ENCODE assay signal across 9 mouse cellular contexts in genomic region chr10:25681243-25681642, GRCm38 (mm10).
DNase-seq lines count a peak whose midpoint lies in the region; ATAC-seq and TF ChIP-seq lines count a peak whose summit lies in the region.
"Had no signal": no experiment of that assay in that cellular context is flagged by ENCODE, and none has a peak within 500 bp of the region (broad histone marks: within the 10 kb centered on the region; RNA-seq: fewer than 3 reads in every experiment).

No protein-coding gene starts in this region.

- H3K4me2 ChIP-seq in heart, postnatal 0 days (ENCODE audit: low read depth, low read length), result no peak overlapping the region

- H3K27ac ChIP-seq in heart, postnatal 0 days (ENCODE audit: low read depth), result no peak overlapping the region

- TF ChIP-seq EP300 in heart, postnatal 0 days (IDR thresholded peaks at IDR 0.05; ENCODE audit: low read depth), result no peak

- peak; percentile 67 for TF ChIP-seq CTCF in heart, postnatal 0 days (IDR thresholded peaks at IDR 0.05; ENCODE audit: low read depth)

- no peak overlapping the region for H3K4me3 ChIP-seq in heart, postnatal 0 days (ENCODE audit: low read depth, low read length)

- intact Hi-C loops in heart, postnatal 25 days (cut with DNase I), result loop anchor here (1.0 to 10.0 kb wide), 2 partner anchors 458 to 664 kb away; no protein-coding TSS in a partner anchor

- no peaks in the 10 kb centered on the region for H3K4me1 ChIP-seq in heart, postnatal 0 days (ENCODE audit: control insufficient read depth, insufficient read depth)

- no peaks in the 10 kb centered on the region for H3K9me3 ChIP-seq in heart, postnatal 0 days (replicated peaks; ENCODE audit: control insufficient read depth, low read length)

- ATAC-seq in heart, postnatal 0 days (ENCODE audit: insufficient read depth, low read depth), result no peak
- ATAC-seq in megakaryocyte-erythroid progenitor cell, adult 5-6 weeks (replicated peaks; ENCODE audit: low FRiP score, low TSS enrichment, poor library complexity, severe bottlenecking), result peak; percentile 68; the same call in 1 of the 2 replicates

- no peak overlapping the region for H3K9ac ChIP-seq in heart, postnatal 0 days (replicated peaks; ENCODE audit: low read depth, low read length)

- no peaks in the 10 kb centered on the region for H3K27me3 ChIP-seq in heart, postnatal 0 days (ENCODE audit: control insufficient read depth, insufficient read depth, low read length)

- WGBS in heart, postnatal 0 days, result 11% methylated on average over 6 of the region's 6 CpGs

- DNase-seq in heart, postnatal 0 days (ENCODE audit: low spot score), result peak; percentile 29
- no peak for DNase-seq in heart, postnatal 25 days (ENCODE audit: low spot score)
- DNase-seq in adrenal gland, adult 2 months, result peak; percentile 45
- DNase-seq in embryo, embryonic 11.5 days (ENCODE audit: low read depth, low spot score), result peak; percentile 52
- peak; percentile 63 for DNase-seq in heart, postnatal 4 days
- peak; percentile 29 for DNase-seq in layer of hippocampus, adult 9-11 months
- peak; percentile 39 to 43 for DNase-seq in right cerebral cortex, postnatal 36 days (ENCODE audit: low spot score in 2 of 2)

- H3K36me3 ChIP-seq in heart, postnatal 0 days (replicated peaks; ENCODE audit: control insufficient read depth, insufficient read depth, low read length), result no peaks in the 10 kb centered on the region
- H3K36me3 ChIP-seq: G1E had no signal
